Mouse (Mus musculus): ENCODE measurements at regions not wholly inside any gene's neighbourhood (a gene's known extent, or its start where the extent isn't known, plus 50 kb on each side); places are given as distances from the start of the nearest gene placed in this dataset.

DNA sequence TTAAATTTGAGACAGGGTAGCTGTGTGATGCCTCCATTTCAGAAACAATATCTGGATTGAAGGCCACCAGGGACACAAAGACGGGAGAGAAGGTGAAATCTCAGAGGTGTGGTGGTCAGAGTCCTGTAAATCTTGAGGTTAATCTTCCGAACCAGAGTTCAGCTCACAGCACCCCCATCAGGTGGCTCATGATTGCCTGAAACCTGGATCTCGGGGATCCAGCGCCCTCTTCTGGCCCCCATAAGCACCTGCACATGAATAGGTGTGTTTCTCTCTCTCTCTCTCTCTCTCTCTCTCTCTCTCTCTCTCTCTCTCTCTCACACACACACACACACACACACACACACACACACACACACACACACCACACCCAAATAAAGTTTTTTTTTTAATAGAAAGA, 111.8 kb downstream of the Erv3 start:
- Histone ChIP-seq H3K4me1 (ENCODE audit: insufficient read depth, low read depth, low read length) (no peaks in the 10 kb centered on the region), H3K9me3 (replicated peaks) (no peaks in the 10 kb centered on the region), H3K4me3 (ENCODE audit: low read depth, low read length) (no peak overlapping the region), H3K36me3 (replicated peaks) (no peaks in the 10 kb centered on the region), H3K27me3 (ENCODE audit: insufficient read depth, low read length) (peaks cover 8% of the 10 kb centered on the region; the same call in 1 of the 2 replicates)
- no peak for TF ChIP-seq POLR2AphosphoS5 (IDR thresholded peaks at IDR 0.05; ENCODE audit: insufficient replicate concordance, low read depth, low read length)
- no peak for TF ChIP-seq GATA1 (IDR thresholded peaks at IDR 0.05; ENCODE audit: borderline replicate concordance, low read length)
- no peak for TF ChIP-seq GATA2 (IDR thresholded peaks at IDR 0.05; ENCODE audit: borderline replicate concordance, low read depth, low read length)
- no peak for TF ChIP-seq TAL1 (conservative IDR thresholded peaks at IDR 0.05; ENCODE audit: low read depth, low read length)
- no peak for TF ChIP-seq CTCF (IDR thresholded peaks at IDR 0.05; ENCODE audit: low read depth, low read length)
- ATAC-seq (ENCODE audit: extremely low read depth, insufficient number of reproducible peaks, low FRiP score, poor library complexity, severe bottlenecking): no peak
- no peak for DNase-seq (ENCODE audit: low spot score)

DNA sequence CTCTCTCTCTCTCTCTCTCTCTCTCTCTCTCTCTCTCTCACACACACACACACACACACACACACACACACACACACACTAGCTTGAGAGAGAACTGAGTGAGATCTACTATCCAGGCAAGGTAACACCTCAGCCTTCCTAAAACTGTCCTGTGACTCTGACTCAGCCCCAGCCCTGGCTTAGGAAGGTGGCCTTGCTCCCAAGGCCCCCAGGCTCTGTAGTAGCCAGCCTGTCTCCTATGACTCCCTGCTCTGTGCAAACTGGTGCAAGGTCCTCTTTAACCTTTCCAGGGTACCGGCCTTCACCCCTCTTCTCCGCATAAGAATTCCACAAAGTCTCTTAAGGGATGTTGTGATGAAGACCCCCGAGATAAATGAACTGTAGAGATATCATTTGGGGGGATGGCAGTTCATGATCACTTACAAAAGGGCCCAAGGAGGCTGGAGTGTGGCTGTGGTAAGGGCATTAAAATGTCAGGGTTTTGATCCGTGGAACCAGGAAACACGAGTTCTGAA, 114.1 kb downstream of the Erv3 start:
- H3K27me3 ChIP-seq (ENCODE audit: insufficient read depth, low read length): peaks cover 5% of the 10 kb centered on the region; the same call in 1 of the 2 replicates
- TF ChIP-seq GATA2 (IDR thresholded peaks at IDR 0.05; ENCODE audit: borderline replicate concordance, low read depth, low read length) (no peak), GATA1 (IDR thresholded peaks at IDR 0.05; ENCODE audit: borderline replicate concordance, low read length) (no peak), CTCF (IDR thresholded peaks at IDR 0.05; ENCODE audit: low read depth, low read length) (no peak), TAL1 (conservative IDR thresholded peaks at IDR 0.05; ENCODE audit: low read depth, low read length) (no peak), POLR2AphosphoS5 (IDR thresholded peaks at IDR 0.05; ENCODE audit: insufficient replicate concordance, low read depth, low read length) (no peak)
- no peaks in the 10 kb centered on the region for H3K36me3 ChIP-seq (replicated peaks)
- no peak for ATAC-seq (ENCODE audit: extremely low read depth, insufficient number of reproducible peaks, low FRiP score, poor library complexity, severe bottlenecking)
- no peaks in the 10 kb centered on the region for H3K4me1 ChIP-seq (ENCODE audit: insufficient read depth, low read depth, low read length)
- DNase-seq (ENCODE audit: low spot score): no peak
- no peak overlapping the region for H3K4me3 ChIP-seq (ENCODE audit: low read depth, low read length)
- no peaks in the 10 kb centered on the region for H3K9me3 ChIP-seq (replicated peaks)

DNA sequence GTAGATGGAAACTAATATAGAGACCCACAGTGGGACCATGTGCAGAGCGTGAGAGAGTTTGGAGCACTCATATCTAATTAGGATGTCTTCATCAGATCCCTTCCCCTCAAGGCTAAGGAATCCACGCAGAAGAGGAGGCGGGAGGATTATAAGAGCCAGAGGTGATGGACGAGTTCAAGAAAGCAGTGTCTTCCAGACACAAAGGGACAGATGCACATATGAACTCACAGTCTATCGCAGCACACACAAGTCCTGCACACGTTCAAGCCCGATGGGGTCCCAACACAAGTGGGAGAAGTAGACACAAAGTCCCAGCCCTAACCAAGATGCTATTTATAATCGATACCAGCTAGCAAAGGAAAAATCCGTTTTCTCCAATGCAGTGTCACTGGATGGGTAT, 114.6 kb downstream of the Erv3 start:
- Histone ChIP-seq H3K9me3 (replicated peaks) (no peaks in the 10 kb centered on the region), H3K36me3 (replicated peaks) (no peaks in the 10 kb centered on the region), H3K27me3 (ENCODE audit: insufficient read depth, low read length) (peaks cover 5% of the 10 kb centered on the region; the same call in 1 of the 2 replicates), H3K4me3 (ENCODE audit: low read depth, low read length) (no peak overlapping the region), H3K4me1 (ENCODE audit: insufficient read depth, low read depth, low read length) (no peaks in the 10 kb centered on the region)
- no peak for ATAC-seq (ENCODE audit: extremely low read depth, insufficient number of reproducible peaks, low FRiP score, poor library complexity, severe bottlenecking)
- TF ChIP-seq GATA1 (IDR thresholded peaks at IDR 0.05; ENCODE audit: borderline replicate concordance, low read length): no peak
- no peak for TF ChIP-seq POLR2AphosphoS5 (IDR thresholded peaks at IDR 0.05; ENCODE audit: insufficient replicate concordance, low read depth, low read length)
- TF ChIP-seq GATA2 (IDR thresholded peaks at IDR 0.05; ENCODE audit: borderline replicate concordance, low read depth, low read length): no peak
- TF ChIP-seq CTCF (IDR thresholded peaks at IDR 0.05; ENCODE audit: low read depth, low read length): no peak
- no peak for TF ChIP-seq TAL1 (conservative IDR thresholded peaks at IDR 0.05; ENCODE audit: low read depth, low read length)
- DNase-seq (ENCODE audit: low spot score): no peak

DNA sequence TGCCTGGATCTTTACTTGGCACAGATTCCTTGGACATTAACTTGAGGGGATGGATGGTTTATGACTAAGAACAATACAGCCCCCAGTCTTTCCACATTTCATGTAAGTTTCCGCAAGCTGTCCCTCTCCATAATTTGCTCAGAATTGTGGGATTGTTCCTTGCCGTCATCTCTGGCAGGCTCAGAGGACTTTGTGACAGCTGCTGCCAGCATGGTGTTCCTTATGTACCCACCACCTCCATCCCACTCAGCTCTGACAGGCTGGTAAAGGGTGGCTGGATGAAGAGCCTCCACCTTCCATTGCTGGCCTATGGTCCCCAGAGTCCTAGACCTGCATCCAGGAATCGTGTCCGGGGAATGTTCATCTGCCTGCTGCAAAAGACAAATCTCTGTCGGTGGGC, 119.1 kb downstream of the Erv3 start:
- Histone ChIP-seq H3K9me3 (replicated peaks) (no peaks in the 10 kb centered on the region), H3K27me3 (ENCODE audit: insufficient read depth, low read length) (no peaks in the 10 kb centered on the region; the same call in 1 of the 2 replicates), H3K36me3 (replicated peaks) (no peaks in the 10 kb centered on the region), H3K4me1 (ENCODE audit: insufficient read depth, low read depth, low read length) (no peaks in the 10 kb centered on the region), H3K4me3 (ENCODE audit: low read depth, low read length) (no peak overlapping the region)
- DNase-seq (ENCODE audit: low spot score): no peak
- ATAC-seq (ENCODE audit: extremely low read depth, insufficient number of reproducible peaks, low FRiP score, poor library complexity, severe bottlenecking): no peak
- no peak for TF ChIP-seq TAL1 (conservative IDR thresholded peaks at IDR 0.05; ENCODE audit: low read depth, low read length)
- no peak for TF ChIP-seq GATA1 (IDR thresholded peaks at IDR 0.05; ENCODE audit: borderline replicate concordance, low read length)
- no peak for TF ChIP-seq GATA2 (IDR thresholded peaks at IDR 0.05; ENCODE audit: borderline replicate concordance, low read depth, low read length)
- TF ChIP-seq CTCF (IDR thresholded peaks at IDR 0.05; ENCODE audit: low read depth, low read length): no peak
- no peak for TF ChIP-seq POLR2AphosphoS5 (IDR thresholded peaks at IDR 0.05; ENCODE audit: insufficient replicate concordance, low read depth, low read length)

DNA sequence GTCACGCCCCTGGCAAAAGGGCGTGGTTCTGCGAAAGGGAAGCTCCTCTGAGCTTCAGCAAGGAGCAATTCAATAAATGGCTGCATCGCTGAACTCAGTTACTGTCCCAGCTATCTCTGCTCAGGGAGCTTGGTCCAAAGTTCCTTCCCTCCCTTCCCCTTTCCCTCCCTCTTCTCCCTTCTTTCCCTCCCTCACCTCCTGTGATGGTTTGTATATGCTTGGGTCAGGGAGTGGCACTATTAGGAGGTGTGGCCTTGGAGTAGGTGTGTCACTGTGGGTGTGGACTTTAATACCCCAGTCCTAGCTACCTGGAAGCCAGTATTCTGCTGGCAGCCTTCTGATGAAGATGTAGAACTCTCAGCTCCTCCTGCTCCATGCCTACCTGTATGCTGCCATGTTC, 120.5 kb downstream of the Erv3 start:
- no peak overlapping the region for H3K4me3 ChIP-seq (ENCODE audit: low read depth, low read length)
- no peaks in the 10 kb centered on the region for H3K36me3 ChIP-seq (replicated peaks)
- no peak for DNase-seq (ENCODE audit: low spot score)
- no peak for TF ChIP-seq GATA1 (IDR thresholded peaks at IDR 0.05; ENCODE audit: borderline replicate concordance, low read length)
- TF ChIP-seq POLR2AphosphoS5 (IDR thresholded peaks at IDR 0.05; ENCODE audit: insufficient replicate concordance, low read depth, low read length): no peak
- TF ChIP-seq GATA2 (IDR thresholded peaks at IDR 0.05; ENCODE audit: borderline replicate concordance, low read depth, low read length): no peak
- TF ChIP-seq CTCF (IDR thresholded peaks at IDR 0.05; ENCODE audit: low read depth, low read length): no peak
- no peak for TF ChIP-seq TAL1 (conservative IDR thresholded peaks at IDR 0.05; ENCODE audit: low read depth, low read length)
- no peak for ATAC-seq (ENCODE audit: extremely low read depth, insufficient number of reproducible peaks, low FRiP score, poor library complexity, severe bottlenecking)
- H3K4me1 ChIP-seq (ENCODE audit: insufficient read depth, low read depth, low read length): no peaks in the 10 kb centered on the region
- no peaks in the 10 kb centered on the region; the same call in 1 of the 2 replicates for H3K27me3 ChIP-seq (ENCODE audit: insufficient read depth, low read length)
- H3K9me3 ChIP-seq (replicated peaks): no peaks in the 10 kb centered on the region

DNA sequence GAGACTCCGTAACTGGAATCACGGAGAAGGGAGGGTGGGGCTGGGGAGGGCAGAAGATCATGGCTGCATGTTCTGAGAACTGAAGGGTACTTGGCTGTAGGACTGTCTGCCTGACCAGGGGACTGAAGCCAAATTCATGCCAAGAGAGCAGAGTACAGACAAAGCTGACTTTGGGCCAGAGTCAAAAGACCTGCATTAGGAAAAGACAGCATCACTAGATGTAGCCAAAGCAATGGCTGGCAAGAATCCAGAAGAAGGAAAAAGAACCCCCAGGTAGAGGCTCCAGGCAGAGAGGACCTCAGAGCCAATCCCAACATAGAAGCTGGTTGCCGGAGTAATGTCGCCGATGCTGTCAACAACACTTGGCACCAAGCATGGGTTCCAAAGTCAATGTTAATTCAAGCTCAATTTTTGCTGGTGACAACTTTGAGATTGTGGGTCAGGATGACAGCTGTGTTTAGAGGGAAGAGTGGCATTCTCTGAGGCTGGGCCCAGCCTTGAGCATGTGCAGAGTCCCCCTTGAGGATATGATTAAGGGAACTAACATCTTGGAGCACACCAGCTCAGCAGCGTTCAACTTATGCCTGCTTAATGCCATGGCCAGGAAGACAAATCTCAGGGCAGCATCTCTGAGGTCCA, 124.7 kb downstream of the Erv3 start:
- Histone ChIP-seq H3K4me3 (ENCODE audit: low read depth, low read length) (no peak overlapping the region), H3K4me1 (ENCODE audit: insufficient read depth, low read depth, low read length) (no peaks in the 10 kb centered on the region), H3K9me3 (replicated peaks) (no peaks in the 10 kb centered on the region), H3K36me3 (replicated peaks) (no peaks in the 10 kb centered on the region), H3K27me3 (ENCODE audit: insufficient read depth, low read length) (no peaks in the 10 kb centered on the region)
- DNase-seq (ENCODE audit: low spot score): no peak
- TF ChIP-seq POLR2AphosphoS5 (IDR thresholded peaks at IDR 0.05; ENCODE audit: insufficient replicate concordance, low read depth, low read length) (no peak), GATA2 (IDR thresholded peaks at IDR 0.05; ENCODE audit: borderline replicate concordance, low read depth, low read length) (no peak), GATA1 (IDR thresholded peaks at IDR 0.05; ENCODE audit: borderline replicate concordance, low read length) (no peak), CTCF (IDR thresholded peaks at IDR 0.05; ENCODE audit: low read depth, low read length) (no peak), TAL1 (conservative IDR thresholded peaks at IDR 0.05; ENCODE audit: low read depth, low read length) (no peak)
- no peak for ATAC-seq (ENCODE audit: extremely low read depth, insufficient number of reproducible peaks, low FRiP score, poor library complexity, severe bottlenecking)
